Mouse (Mus musculus) small intestine, adult 2 months (tissue): Measurements from ENCODE around the gene Gucy2g. TPM values are rescaled to one million over a fixed set of nuclear protein-coding genes. Genes with fewer than 3 reads are reported as not detected.

Experiments
- H3K27ac ChIP-seq: fragments of 200-500 bp; 2 replicates; pipeline ENCODE4 v1.5.1; 2012; ENCODE audit warnings: low read depth, low read length, control low read depth, inconsistent platforms; ENCODE audit not compliant: insufficient read depth
- H3K27me3 ChIP-seq: fragments of 200-500 bp; 2 replicates; pipeline ENCODE4 v1.6.1; 2012; ENCODE audit warnings: mild to moderate bottlenecking, moderate library complexity, low read length, inconsistent platforms; ENCODE audit not compliant: control insufficient read depth, insufficient read depth
- H3K36me3 ChIP-seq: fragments of 200-500 bp; 2 replicates; pipeline ENCODE4 v1.6.1; 2012; ENCODE audit warnings: mild to moderate bottlenecking, low read length, control low read depth, inconsistent platforms; ENCODE audit not compliant: control insufficient read depth, insufficient read depth
- H3K4me1 ChIP-seq: fragments of 200-500 bp; 2 replicates; pipeline ENCODE4 v1.6.1; 2012; ENCODE audit warnings: low read length, inconsistent platforms, mixed read lengths; ENCODE audit not compliant: control insufficient read depth, insufficient read depth, insufficient read length
- H3K4me3 ChIP-seq: fragments of 200-500 bp; 2 replicates; pipeline ENCODE4 v1.5.1; 2012; ENCODE audit warnings: low read depth, mild to moderate bottlenecking, control low read depth, inconsistent platforms, low read length, moderate library complexity
- CTCF ChIP-seq: fragments of 200-500 bp; IDR thresholded peaks from 2 replicates; pipeline ENCODE4 v1.5.1; 2012; ENCODE audit warnings: low read depth, mild to moderate bottlenecking, control low read depth, inconsistent platforms, low read length, moderate library complexity, mixed read lengths; ENCODE audit not compliant: insufficient replicate concordance, insufficient read length; ENCODE audit errors: extremely low read depth
- POLR2A ChIP-seq: fragments of 200-500 bp; IDR thresholded peaks from 2 replicates; pipeline ENCODE4 v1.6.1; 2012; ENCODE audit warnings: low read depth, mild to moderate bottlenecking, control low read depth, inconsistent platforms, low read length, moderate library complexity
- WGBS: fragments of 180-500 bp; shearing (Covaris S2); methylation state at CpG from one replicate; pipeline ENCODE4 v1.1.7; 2018; 5-methylcytosine and 5-hydroxymethylcytosine counted together
- polyA plus RNA-seq: library from polyadenylated mRNA; depleted of rRNA; stranded (reverse); fragments of >200 nt; gene quantifications from 2 replicates; pipeline ENCODE4 v1.2.3, GENCODE M21; 2012

Gene Gucy2g
- polyA plus RNA-seq, 1 experiment = 0.03 TPM

- H3K27ac ChIP-seq = peak overlapping the region; percentile 97
- H3K36me3 ChIP-seq = no peaks in the 10 kb centered on the region
- TF ChIP-seq CTCF = no peak
- no peak for TF ChIP-seq POLR2A
Measured at GRCm38 (mm10) chr19:55247991-55248520, 7.0 kb upstream of the Gucy2g start.

DNA sequence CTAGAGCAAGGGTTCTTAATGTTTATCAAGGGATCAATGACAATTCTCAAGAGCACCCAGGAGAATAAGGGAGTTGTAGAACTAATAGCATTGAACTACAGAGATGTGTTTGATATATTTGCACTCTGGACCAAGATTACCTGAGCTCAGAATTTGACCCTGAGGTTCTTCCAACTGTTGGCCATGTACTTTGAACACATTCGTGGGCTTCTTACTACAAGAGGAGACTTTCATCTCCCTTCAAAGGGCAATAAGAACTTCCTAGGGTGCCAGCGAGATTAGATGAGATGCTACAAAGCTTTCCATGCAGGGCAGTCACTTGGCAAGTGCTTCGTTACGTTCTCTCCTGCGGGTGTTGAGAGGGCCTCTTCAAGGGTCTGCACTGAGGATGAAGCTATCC, 6.5 kb upstream of the Gucy2g start:
- WGBS = 33% methylated on average over 5 of the region's 5 CpGs

More at GRCm38 (mm10) chr19:55247991-55248520, 7.0 kb upstream of the Gucy2g start:
- Histone ChIP-seq H3K4me3 (no peak overlapping the region), H3K4me1 (peaks cover 17% of the 10 kb centered on the region), H3K27me3 (no peaks in the 10 kb centered on the region)
- WGBS = 15% methylated on average over 9 of the region's 9 CpGs

DNA sequence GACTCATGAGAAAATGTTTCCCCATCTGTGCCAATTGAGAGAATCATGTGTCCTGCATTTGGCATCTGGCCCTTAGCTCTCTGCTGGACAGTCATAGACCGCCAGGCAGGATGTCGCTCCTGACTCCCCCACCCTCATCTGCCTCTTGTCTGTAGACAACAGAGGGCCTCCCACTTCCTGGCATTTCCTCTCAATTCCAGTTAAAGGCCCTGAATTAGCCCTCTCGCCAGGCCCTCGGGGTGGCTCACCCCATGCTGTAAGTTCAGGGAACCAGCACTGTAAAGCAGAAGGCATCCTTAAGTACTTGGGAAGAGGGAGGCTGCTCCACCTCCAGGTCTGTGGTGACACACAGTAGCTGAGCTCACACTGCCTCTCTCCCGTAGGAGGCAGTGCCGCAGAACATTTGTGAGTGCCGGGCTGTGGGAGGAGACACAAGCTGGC, 3.8 kb upstream of the Gucy2g start:
- Histone ChIP-seq H3K27ac (peak overlapping the region; percentile 80), H3K4me3 (no peak overlapping the region), H3K4me1 (peaks cover 14% of the 10 kb centered on the region), H3K36me3 (no peaks in the 10 kb centered on the region), H3K27me3 (no peaks in the 10 kb centered on the region)
- TF ChIP-seq CTCF (peak; percentile 33; the same call in 1 of the 2 replicates), POLR2A (no peak)
- 47% methylated on average over 7 of the region's 7 CpGs for WGBS

More for the DNA sequence above, 6.5 kb upstream of the Gucy2g start:
- Histone ChIP-seq H3K4me3 (no peak overlapping the region), H3K4me1 (peaks cover 17% of the 10 kb centered on the region), H3K27ac (peak overlapping the region; percentile 97), H3K27me3 (no peaks in the 10 kb centered on the region), H3K36me3 (no peaks in the 10 kb centered on the region)
- TF ChIP-seq CTCF (no peak), POLR2A (no peak)

DNA sequence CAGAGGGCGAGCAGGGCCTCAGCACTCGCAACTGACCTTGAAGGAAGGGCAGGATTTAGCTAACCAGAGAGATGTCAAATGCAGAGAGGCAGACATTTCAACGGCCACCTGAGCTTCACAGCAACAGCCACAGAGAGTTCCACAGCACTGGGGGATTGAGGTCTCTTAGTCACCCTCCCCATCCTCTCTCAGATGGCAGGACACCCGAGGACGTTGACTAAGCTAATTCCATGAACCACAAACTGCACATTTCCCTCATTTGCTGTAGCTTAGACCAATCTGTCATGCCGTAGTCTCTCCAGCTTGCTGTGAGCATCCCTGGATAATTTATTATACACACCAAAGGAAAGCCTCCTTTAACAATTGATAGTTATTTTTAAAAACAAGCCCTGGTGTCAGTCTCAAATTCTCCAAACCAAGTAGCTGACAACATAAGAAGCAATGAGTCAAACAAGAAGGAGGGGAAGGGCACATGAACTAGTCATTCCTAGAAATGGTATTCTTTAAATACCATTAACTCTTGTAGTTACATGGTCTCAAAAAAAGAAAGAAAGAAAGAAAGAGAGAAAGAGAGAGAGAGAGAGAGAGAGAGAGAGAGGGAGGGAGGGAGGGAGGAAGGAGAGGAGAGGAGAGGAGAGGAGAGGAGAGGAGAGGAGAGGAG, 1.1 kb downstream of the Gucy2g start:
- 69% methylated on average over 6 of the region's 6 CpGs for WGBS
- Histone ChIP-seq H3K27ac (no peak overlapping the region), H3K27me3 (no peaks in the 10 kb centered on the region), H3K4me1 (peaks cover 3% of the 10 kb centered on the region; the same call in 1 of the 2 replicates), H3K4me3 (no peak overlapping the region), H3K36me3 (no peaks in the 10 kb centered on the region)
- TF ChIP-seq CTCF = no peak
- TF ChIP-seq POLR2A = no peak

DNA sequence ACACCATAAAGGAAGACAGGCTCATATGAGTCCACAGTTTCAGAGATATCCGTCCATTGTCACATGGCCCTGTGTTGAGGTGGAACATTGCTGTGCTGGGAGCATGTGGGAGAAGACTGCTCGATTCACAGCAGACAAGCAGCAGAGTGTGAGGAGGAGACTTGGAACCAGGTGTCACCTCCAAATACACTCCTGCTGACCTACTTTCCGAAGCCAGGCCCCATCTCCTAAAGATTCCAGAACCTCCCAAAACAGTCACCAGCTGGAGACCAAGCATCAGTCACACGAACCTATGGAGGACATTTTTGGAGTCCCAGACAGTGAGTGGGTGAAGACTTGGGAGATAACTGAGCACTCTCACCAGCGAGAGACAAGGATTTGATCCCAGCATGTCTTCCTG, 4.5 kb downstream of the Gucy2g start:
- Histone ChIP-seq H3K4me1 (peaks cover 2% of the 10 kb centered on the region; the same call in 1 of the 2 replicates), H3K4me3 (no peak overlapping the region), H3K36me3 (no peaks in the 10 kb centered on the region), H3K27ac (no peak overlapping the region), H3K27me3 (no peaks in the 10 kb centered on the region)
- TF ChIP-seq POLR2A (no peak), CTCF (no peak)
- 81% methylated on average over 5 of the region's 5 CpGs for WGBS

GRCm38 (mm10) chr19:55236026-55236425, 5.0 kb downstream of the Gucy2g start:
- H3K27me3 ChIP-seq = no peaks in the 10 kb centered on the region
- no peak overlapping the region for H3K4me3 ChIP-seq
- WGBS = 13% methylated on average over 2 of the region's 2 CpGs
- no peak for TF ChIP-seq POLR2A
- TF ChIP-seq CTCF = no peak
- H3K27ac ChIP-seq = no peak overlapping the region
- H3K4me1 ChIP-seq = peaks cover 2% of the 10 kb centered on the region; the same call in 1 of the 2 replicates
- no peaks in the 10 kb centered on the region for H3K36me3 ChIP-seq

GRCm38 (mm10) chr19:55232136-55232535, 8.9 kb downstream of the Gucy2g start:
- Histone ChIP-seq H3K36me3 (no peaks in the 10 kb centered on the region), H3K27ac (peak overlapping the region; percentile 66; the same call in 1 of the 2 replicates), H3K4me3 (no peak overlapping the region), H3K4me1 (peaks cover 2% of the 10 kb centered on the region; the same call in 1 of the 2 replicates), H3K27me3 (no peaks in the 10 kb centered on the region)
- TF ChIP-seq CTCF (no peak), POLR2A (no peak)
- WGBS = 17% methylated on average over 8 of the region's 8 CpGs
